Mouse (Mus musculus) lung, postnatal 0 days (tissue): Measurements from ENCODE around the gene Csrnp3. TPM values are rescaled to one million over a fixed set of nuclear protein-coding genes. Genes with fewer than 3 reads are reported as not detected.

Experiments
- ATAC-seq: fragments of 200-750 bp; cut with Nextera tagmentation; 2 replicates; pipeline ENCODE4 v1.8.0; 2017; ENCODE audit warnings: moderate library complexity
- DNase-seq: peaks from one replicate; pipeline ENCODE4 v3.0.0-alpha.2; 2016; ENCODE audit warnings: low spot score
- H3K27ac ChIP-seq: fragments of 300-500 bp; sonication (generic); 2 replicates; pipeline ENCODE4 v1.5.1; 2014; ENCODE audit warnings: antibody characterized with exemption, mild to moderate bottlenecking, low read length, mixed read lengths
- H3K27me3 ChIP-seq: fragments of 300-500 bp; sonication (generic); replicated peaks from 2 replicates; pipeline ENCODE4 v1.6.1; 2014; ENCODE audit warnings: low read length, mixed read lengths; ENCODE audit not compliant: insufficient read depth
- H3K36me3 ChIP-seq: fragments of 300-500 bp; sonication (generic); 2 replicates; pipeline ENCODE4 v1.6.1; 2014; ENCODE audit warnings: low read length, mixed read lengths; ENCODE audit not compliant: insufficient read depth
- H3K4me1 ChIP-seq: fragments of 300-500 bp; sonication (generic); 2 replicates; pipeline ENCODE4 v1.6.1; 2014; ENCODE audit warnings: antibody characterized with exemption, low read depth, low read length, mixed read lengths; ENCODE audit not compliant: insufficient read depth
- H3K4me2 ChIP-seq: fragments of 300-500 bp; sonication (generic); replicated peaks from 2 replicates; pipeline ENCODE4 v1.6.1; 2014; ENCODE audit warnings: low read depth, mild to moderate bottlenecking, low read length, moderate library complexity, mixed read lengths
- H3K4me3 ChIP-seq: fragments of 300-500 bp; sonication (generic); 2 replicates; pipeline ENCODE4 v1.5.1; 2014; ENCODE audit warnings: low read depth, low read length
- H3K9ac ChIP-seq: fragments of 300-500 bp; sonication (generic); replicated peaks from 2 replicates; pipeline ENCODE4 v1.6.1; 2014; ENCODE audit warnings: low read depth, mild to moderate bottlenecking
- H3K9me3 ChIP-seq: fragments of 300-500 bp; sonication (generic); 2 replicates; pipeline ENCODE4 v1.6.1; 2016; ENCODE audit warnings: low read length, mixed read lengths
- CTCF ChIP-seq: IDR thresholded peaks from 2 replicates; pipeline ENCODE4 v1.5.1; 2016; ENCODE audit warnings: antibody characterized with exemption, mild to moderate bottlenecking
- EP300 ChIP-seq: IDR thresholded peaks from 2 replicates; pipeline ENCODE4 v1.6.1; 2016; ENCODE audit warnings: antibody characterized with exemption, mild to moderate bottlenecking, control low read depth
- WGBS: fragments of 180-500 bp; shearing (Covaris S2); extraction: QIAGEN DNeasy Blood & Tissue Kit; methylation state at CpG from one replicate; pipeline ENCODE4 v1.1.7; 2014; 5-methylcytosine and 5-hydroxymethylcytosine counted together
- polyA plus RNA-seq: library from polyadenylated mRNA; unstranded; fragments of >200 nt; fragmentation: Nextera tagmentation; extraction: Ambion mirVana; gene quantifications from 2 replicates; pipeline ENCODE4 v1.2.1, GENCODE M21; 2015

Gene Csrnp3
- polyA plus RNA-seq, 1 experiment from 2014 or later: 0.06 TPM

GRCm38 (mm10) chr2:66080731-66081130, 235.2 kb downstream of the Csrnp3 start:
- H3K4me3 ChIP-seq: no peak overlapping the region
- H3K27ac ChIP-seq: no peak overlapping the region
- ATAC-seq (no peak), DNase-seq (no peak)
- no peaks in the 10 kb centered on the region for H3K36me3 ChIP-seq
- no peaks in the 10 kb centered on the region for H3K27me3 ChIP-seq
- H3K9ac ChIP-seq: no peak overlapping the region
- no peak overlapping the region for H3K4me2 ChIP-seq
- TF ChIP-seq EP300 (no peak), CTCF (no peak)
- H3K9me3 ChIP-seq: no peaks in the 10 kb centered on the region
- 98% methylated on average over 2 of the region's 2 CpGs for WGBS
- no peaks in the 10 kb centered on the region for H3K4me1 ChIP-seq

Other genes starting within 250 kb of the Csrnp3 start
- 0.39 and 0.72 TPM in 2 replicates for gene Scn2a, start 225.0 kb upstream of the Csrnp3 start, polyA plus RNA-seq